Mouse (Mus musculus) lung, postnatal 0 days (tissue): ENCODE measurements around the gene Zfp275. TPM values are rescaled to one million over a fixed set of nuclear protein-coding genes. Genes with fewer than 3 reads are reported as not detected.
"Not testable (repeated sequence)": the region's sequence is repeated elsewhere in the genome, so short reads cannot be mapped to it uniquely, and the experiment has no call there.

Source experiments
- ATAC-seq: fragments of 200-750 bp; cut with Nextera tagmentation; 2 replicates; pipeline ENCODE4 v1.8.0; 2017; ENCODE audit warnings: moderate library complexity
- DNase-seq: peaks from one replicate; pipeline ENCODE4 v3.0.0-alpha.2; 2016; ENCODE audit warnings: low spot score
- H3K27ac ChIP-seq: fragments of 300-500 bp; sonication (generic); 2 replicates; pipeline ENCODE4 v1.5.1; 2014; ENCODE audit warnings: antibody characterized with exemption, mild to moderate bottlenecking, low read length, mixed read lengths
- H3K27me3 ChIP-seq: fragments of 300-500 bp; sonication (generic); replicated peaks from 2 replicates; pipeline ENCODE4 v1.6.1; 2014; ENCODE audit warnings: low read length, mixed read lengths; ENCODE audit not compliant: insufficient read depth
- H3K36me3 ChIP-seq: fragments of 300-500 bp; sonication (generic); 2 replicates; pipeline ENCODE4 v1.6.1; 2014; ENCODE audit warnings: low read length, mixed read lengths; ENCODE audit not compliant: insufficient read depth
- H3K4me1 ChIP-seq: fragments of 300-500 bp; sonication (generic); 2 replicates; pipeline ENCODE4 v1.6.1; 2014; ENCODE audit warnings: antibody characterized with exemption, low read depth, low read length, mixed read lengths; ENCODE audit not compliant: insufficient read depth
- H3K4me2 ChIP-seq: fragments of 300-500 bp; sonication (generic); replicated peaks from 2 replicates; pipeline ENCODE4 v1.6.1; 2014; ENCODE audit warnings: low read depth, mild to moderate bottlenecking, low read length, moderate library complexity, mixed read lengths
- H3K4me3 ChIP-seq: fragments of 300-500 bp; sonication (generic); 2 replicates; pipeline ENCODE4 v1.5.1; 2014; ENCODE audit warnings: low read depth, low read length
- H3K9ac ChIP-seq: fragments of 300-500 bp; sonication (generic); replicated peaks from 2 replicates; pipeline ENCODE4 v1.6.1; 2014; ENCODE audit warnings: low read depth, mild to moderate bottlenecking
- H3K9me3 ChIP-seq: fragments of 300-500 bp; sonication (generic); 2 replicates; pipeline ENCODE4 v1.6.1; 2016; ENCODE audit warnings: low read length, mixed read lengths
- CTCF ChIP-seq: IDR thresholded peaks from 2 replicates; pipeline ENCODE4 v1.5.1; 2016; ENCODE audit warnings: antibody characterized with exemption, mild to moderate bottlenecking
- EP300 ChIP-seq: IDR thresholded peaks from 2 replicates; pipeline ENCODE4 v1.6.1; 2016; ENCODE audit warnings: antibody characterized with exemption, mild to moderate bottlenecking, control low read depth
- WGBS: fragments of 180-500 bp; shearing (Covaris S2); extraction: QIAGEN DNeasy Blood & Tissue Kit; methylation state at CpG from one replicate; pipeline ENCODE4 v1.1.7; 2014; 5-methylcytosine and 5-hydroxymethylcytosine counted together
- polyA plus RNA-seq: library from polyadenylated mRNA; unstranded; fragments of >200 nt; fragmentation: Nextera tagmentation; extraction: Ambion mirVana; gene quantifications from 2 replicates; pipeline ENCODE4 v1.2.1, GENCODE M21; 2015

Zfp275 gene
- polyA plus RNA-seq, 1 experiment from 2014 or later: 3.6 TPM

- Histone ChIP-seq H3K4me3 (no peak overlapping the region), H3K4me2 (no peak overlapping the region), H3K36me3 (0 out of 2 replicates have a peak, but pooled peaks cover 6% of the 10 kb centered on the region), H3K9ac (no peak overlapping the region), H3K27me3 (no peaks in the 10 kb centered on the region), H3K27ac (no peak overlapping the region), H3K9me3 (no peaks in the 10 kb centered on the region), H3K4me1 (no peaks in the 10 kb centered on the region)
- DNase-seq (no peak), ATAC-seq (no peak)
- 88% methylated on average over 2 of the region's 2 CpGs for WGBS
- no peak for TF ChIP-seq EP300
- no peak for TF ChIP-seq CTCF
These were observed 13.7 kb downstream of the Zfp275 start for GRCm38 (mm10) chrX:73356163-73356562.

GRCm38 (mm10) chrX:73356719-73357118, 14.3 kb downstream of the Zfp275 start:
- Histone ChIP-seq H3K27me3 (no peaks in the 10 kb centered on the region), H3K9me3 (no peaks in the 10 kb centered on the region), H3K9ac (no peak overlapping the region), H3K36me3 (0 out of 2 replicates have a peak, but pooled peaks cover 6% of the 10 kb centered on the region), H3K4me3 (no peak overlapping the region), H3K27ac (no peak overlapping the region), H3K4me1 (no peaks in the 10 kb centered on the region), H3K4me2 (no peak overlapping the region)
- 79% methylated on average over 1 of the region's 1 CpGs for WGBS
- ATAC-seq (no peak), DNase-seq (no peak)
- TF ChIP-seq EP300 (no peak), CTCF (no peak)

- Histone ChIP-seq H3K4me2 (no peak overlapping the region), H3K4me3 (no peak overlapping the region), H3K27me3 (no peaks in the 10 kb centered on the region), H3K9me3 (no peaks in the 10 kb centered on the region), H3K4me1 (no peaks in the 10 kb centered on the region), H3K27ac (no peak overlapping the region), H3K9ac (no peak overlapping the region), H3K36me3 (no peaks in the 10 kb centered on the region)
- ATAC-seq (no peak), DNase-seq (no peak)
- TF ChIP-seq CTCF (no peak), EP300 (no peak)
These were observed 20.9 kb downstream of the Zfp275 start for GRCm38 (mm10) chrX:73363291-73363690.

- DNase-seq (no peak), ATAC-seq (no peak)
- Histone ChIP-seq H3K4me2 (no peak overlapping the region), H3K36me3 (no peaks in the 10 kb centered on the region), H3K9me3 (no peaks in the 10 kb centered on the region), H3K27me3 (no peaks in the 10 kb centered on the region), H3K9ac (no peak overlapping the region), H3K27ac (no peak overlapping the region), H3K4me3 (no peak overlapping the region), H3K4me1 (no peaks in the 10 kb centered on the region)
- 45% methylated on average over 6 of the region's 6 CpGs for WGBS
- TF ChIP-seq EP300 (no peak), CTCF (no peak)
These were observed 42.0 kb downstream of the Zfp275 start for GRCm38 (mm10) chrX:73384419-73384818.

GRCm38 (mm10) chrX:73384924-73385323, 42.5 kb downstream of the Zfp275 start:
- ATAC-seq (no peak), DNase-seq (no peak)
- Histone ChIP-seq H3K9ac (no peak overlapping the region), H3K27ac (no peak overlapping the region), H3K9me3 (no peaks in the 10 kb centered on the region), H3K4me3 (no peak overlapping the region), H3K36me3 (no peaks in the 10 kb centered on the region), H3K27me3 (no peaks in the 10 kb centered on the region), H3K4me1 (no peaks in the 10 kb centered on the region), H3K4me2 (no peak overlapping the region)
- TF ChIP-seq CTCF (no peak), EP300 (no peak)
- 7% methylated on average over 1 of the region's 1 CpGs for WGBS

- Histone ChIP-seq H3K27me3 (no peaks in the 10 kb centered on the region), H3K4me3 (no peak overlapping the region), H3K27ac (no peak overlapping the region), H3K4me2 (no peak overlapping the region), H3K36me3 (no peaks in the 10 kb centered on the region), H3K9me3 (no peaks in the 10 kb centered on the region), H3K9ac (no peak overlapping the region), H3K4me1 (no peaks in the 10 kb centered on the region)
- 65% methylated on average over 4 of the region's 4 CpGs for WGBS
- TF ChIP-seq CTCF: no peak
- TF ChIP-seq EP300: no peak
- DNase-seq (no peak), ATAC-seq (no peak)
These were observed 49.1 kb downstream of the Zfp275 start for GRCm38 (mm10) chrX:73391481-73391880.

GRCm38 (mm10) chrX:73396446-73396845, 54.0 kb downstream of the Zfp275 start:
- 69% methylated on average over 1 of the region's 1 CpGs for WGBS
- ATAC-seq: no peak
- H3K27me3 ChIP-seq: no peaks in the 10 kb centered on the region
- no peak overlapping the region for H3K9ac ChIP-seq
- H3K4me1 ChIP-seq: no peaks in the 10 kb centered on the region
- no peaks in the 10 kb centered on the region for H3K36me3 ChIP-seq
- TF ChIP-seq CTCF: no peak
- no peak for TF ChIP-seq EP300
- no peak overlapping the region for H3K27ac ChIP-seq
- no peak overlapping the region for H3K4me2 ChIP-seq
- no peaks in the 10 kb centered on the region for H3K9me3 ChIP-seq
- no peak overlapping the region for H3K4me3 ChIP-seq
- no peak for DNase-seq

- H3K4me3 ChIP-seq, H3K4me2 ChIP-seq, H3K9me3 ChIP-seq, DNase-seq, ATAC-seq, H3K27me3 ChIP-seq, H3K9ac ChIP-seq, H3K36me3 ChIP-seq, H3K27ac ChIP-seq, H3K4me1 ChIP-seq: not testable (repeated sequence)
- 63% methylated on average over 2 of the region's 2 CpGs for WGBS
These were observed 56.2 kb downstream of the Zfp275 start, which contains the start of gene Gm18336 for GRCm38 (mm10) chrX:73398636-73399035. Gene Gm18336, minus strand, starts transcription at chrX:73398736.
